Mouse (Mus musculus): ENCODE data around the gene Ctsll3.
A peak's percentile ranks its signal among the peaks of the same experiment; 100 is the strongest.

DNA sequence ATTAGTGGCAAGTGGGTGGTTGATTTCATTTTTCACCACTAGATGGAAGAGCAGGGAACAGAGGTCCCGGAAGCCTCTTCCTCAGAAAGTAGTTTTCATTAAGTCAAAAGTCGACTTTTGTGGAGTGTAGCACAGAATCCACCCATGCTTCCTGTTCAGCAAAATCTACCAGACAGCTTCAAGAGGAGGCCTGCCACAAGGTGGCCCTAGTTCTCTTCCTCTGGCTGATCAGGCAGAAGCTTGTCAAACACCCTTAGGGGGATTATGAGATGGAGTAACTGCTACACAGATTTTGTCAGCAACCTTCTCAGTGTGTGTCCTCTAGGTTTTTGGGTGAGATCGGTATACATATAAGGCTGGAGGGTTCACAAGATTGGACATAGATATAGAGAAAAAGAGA lies 23.4 kb upstream of the Ctsll3 start:
- TF ChIP-seq EP300 (IDR thresholded peaks at IDR 0.05; ENCODE audit: insufficient read depth, low read depth, low read length) (peak; percentile 44; the same call in 1 of the 2 replicates), CTCF (IDR thresholded peaks at IDR 0.05) (peak; percentile 79)
